Mouse (Mus musculus) frontal cortex, postnatal 10 days (tissue): Measurements from ENCODE around the gene Gm14288.
"Not testable (repeated sequence)": the region's sequence is repeated elsewhere in the genome, so short reads cannot be mapped to it uniquely, and the experiment has no call there.

Experiments used
- DNase-seq, 2 experiments: peaks; one replicate each; pipeline ENCODE4 v3.0.0; 2022; ENCODE audit warnings: low spot score in 2 of 2, mixed read lengths in 1 of 2

The Gm14288 gene

GRCm38 (mm10) chr2:175800993-175801392 is at the start of gene Gm14288:
TSS of gene Gm14288 (minus strand) at chr2:175801093.
- not testable (repeated sequence) for DNase-seq

- DNase-seq, result not testable (repeated sequence)
Measured at GRCm38 (mm10) chr2:175741237-175741636, 59.7 kb downstream of the Gm14288 start, which contains the start of gene Gm2007. TSS of gene Gm2007 (plus strand) at chr2:175741537.
